Mouse (Mus musculus) embryo, embryonic 10 days (tissue): ENCODE results near the gene Kdelr3.

Experiments used
- DNase-seq: peaks from one replicate; pipeline ENCODE4 v3.0.0-alpha.2; 2015; ENCODE audit warnings: low spot score

Kdelr3 gene

DNA sequence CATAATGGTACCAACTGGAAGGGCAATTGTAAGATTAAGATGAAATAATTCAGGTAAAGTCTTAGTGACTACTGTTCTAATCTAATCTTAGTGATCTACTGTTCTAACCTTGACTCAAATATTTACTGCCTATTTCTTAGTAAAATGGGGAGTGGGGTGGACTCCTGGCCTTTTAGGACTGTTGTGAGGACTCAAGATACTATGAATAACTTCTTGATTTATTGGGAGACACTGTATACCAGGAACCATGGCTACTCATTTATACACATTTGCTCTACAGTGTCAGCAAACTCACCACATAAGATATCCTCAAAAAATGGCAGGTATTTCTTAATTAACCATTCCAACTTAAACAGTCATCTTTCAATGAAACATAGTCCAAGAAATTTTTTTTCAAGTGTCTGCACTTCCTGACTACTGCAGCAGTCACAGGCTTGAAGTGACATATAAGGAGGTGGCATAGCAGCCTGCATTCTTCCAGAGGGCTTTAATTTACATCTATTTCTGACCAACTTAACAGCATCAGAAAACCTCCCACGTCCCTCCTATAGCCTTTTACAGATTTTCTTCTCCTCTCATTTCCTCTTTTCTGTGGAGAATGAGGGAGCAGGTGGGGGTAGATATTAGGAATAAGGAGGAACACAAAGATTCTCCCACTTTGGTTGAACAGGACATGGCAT, 59.5 kb downstream of the Kdelr3 start:
- no peak for DNase-seq

DNA sequence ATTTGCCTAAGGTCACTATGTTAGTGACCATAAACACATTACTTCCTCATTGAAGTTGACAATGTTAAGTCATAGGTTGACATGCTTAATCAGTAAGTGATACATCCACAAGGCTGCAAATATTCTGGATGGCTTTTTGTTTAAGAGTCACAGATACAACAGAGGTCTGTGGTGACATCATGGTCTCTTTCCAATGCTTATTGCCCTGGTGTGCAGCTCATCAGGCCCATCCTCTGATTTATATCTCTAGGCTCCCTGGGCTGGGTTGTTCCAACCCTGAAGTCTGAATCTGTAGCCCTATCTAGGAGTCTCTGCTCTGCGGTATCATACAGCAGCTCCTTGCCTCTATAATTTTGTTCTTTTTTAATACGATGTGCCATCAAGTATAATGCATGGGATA, 60.7 kb downstream of the Kdelr3 start:
- no peak for DNase-seq
